Mouse (Mus musculus) spleen, postnatal 4 days (tissue): Measurements from ENCODE around the gene Naa20.

Source experiments
- DNase-seq, 2 experiments: peaks; one replicate each; pipeline ENCODE4 v3.0.0; 2022; ENCODE audit warnings: low spot score in 2 of 2

Gene Naa20

DNA sequence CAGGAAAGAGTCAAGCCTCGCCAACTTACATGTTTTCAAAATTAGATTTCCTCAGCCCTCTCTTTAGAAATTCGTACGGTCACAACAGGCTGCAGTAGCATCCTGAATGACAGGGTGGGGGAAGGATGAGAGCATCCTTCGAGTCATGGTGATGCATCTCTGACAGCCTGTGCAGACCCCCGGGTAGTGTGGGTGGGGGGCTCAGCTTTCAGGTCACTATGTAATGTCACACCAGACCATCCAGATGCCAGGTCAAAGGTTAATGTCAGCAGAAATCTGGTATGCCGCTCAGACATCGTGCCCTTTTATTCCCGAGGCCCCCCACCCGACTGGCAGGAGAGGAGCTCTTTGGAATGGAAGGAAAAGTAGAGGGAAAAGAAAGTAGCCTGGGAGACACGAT is 48.3 kb downstream of the Naa20 start:
- DNase-seq: no peak

DNA sequence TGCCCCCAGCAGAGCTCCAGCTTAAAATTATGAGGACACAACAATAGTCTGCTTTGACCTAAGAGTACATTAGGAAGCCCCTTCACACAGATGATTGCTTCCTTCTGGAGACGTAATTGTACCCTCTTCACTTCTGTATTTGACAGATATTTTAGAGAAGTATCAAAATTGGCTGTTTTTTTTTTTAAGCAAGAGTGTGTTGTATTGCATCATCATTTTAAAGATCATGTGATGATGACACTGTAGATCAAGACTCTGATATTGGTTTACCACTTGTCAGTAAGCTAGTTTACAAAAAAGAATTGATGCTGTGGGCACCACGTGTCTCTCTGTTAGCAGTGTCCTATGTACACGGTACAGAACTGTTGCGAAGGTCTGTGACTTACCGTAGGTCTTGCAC is 50.8 kb downstream of the Naa20 start:
- no peak for DNase-seq

DNA sequence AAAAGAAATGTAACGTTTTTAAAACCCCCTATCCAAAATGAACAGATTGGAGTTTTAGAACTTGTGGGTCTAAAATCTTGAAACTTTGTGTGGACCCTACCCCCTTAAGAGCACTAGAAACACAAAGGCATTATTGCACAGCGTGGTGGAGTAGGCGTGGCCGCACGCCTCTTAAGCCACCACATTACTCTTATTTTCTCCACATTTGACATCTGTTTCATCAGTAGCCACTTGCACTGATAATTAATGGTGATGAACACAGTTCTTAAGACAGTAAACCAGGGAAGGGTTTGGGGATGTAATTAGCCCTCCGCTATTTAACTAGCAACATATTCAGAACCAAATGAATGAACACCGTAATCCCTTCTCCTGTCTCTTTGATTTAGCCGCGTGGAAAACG is 53.9 kb downstream of the Naa20 start:
- DNase-seq: no peak

DNA sequence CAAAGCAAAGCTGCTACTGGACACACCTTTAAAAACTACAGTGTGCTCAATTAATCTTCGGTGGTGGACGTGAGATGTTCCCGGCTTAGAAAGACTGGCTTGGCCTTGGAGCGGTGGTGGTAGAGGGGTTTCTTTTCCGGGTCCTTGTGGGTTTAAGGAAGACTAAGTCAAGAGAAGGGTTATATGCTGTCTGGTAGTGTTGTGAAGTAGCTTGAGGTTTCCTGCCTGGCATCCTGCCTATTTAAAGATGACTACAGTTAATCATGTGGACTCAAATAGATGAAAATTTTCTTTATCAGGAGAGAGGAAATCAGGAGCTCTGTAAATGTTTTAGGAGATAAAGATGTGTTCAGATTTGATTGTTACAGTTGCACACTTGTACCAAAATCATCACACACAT is 54.4 kb downstream of the Naa20 start:
- DNase-seq: no peak

DNA sequence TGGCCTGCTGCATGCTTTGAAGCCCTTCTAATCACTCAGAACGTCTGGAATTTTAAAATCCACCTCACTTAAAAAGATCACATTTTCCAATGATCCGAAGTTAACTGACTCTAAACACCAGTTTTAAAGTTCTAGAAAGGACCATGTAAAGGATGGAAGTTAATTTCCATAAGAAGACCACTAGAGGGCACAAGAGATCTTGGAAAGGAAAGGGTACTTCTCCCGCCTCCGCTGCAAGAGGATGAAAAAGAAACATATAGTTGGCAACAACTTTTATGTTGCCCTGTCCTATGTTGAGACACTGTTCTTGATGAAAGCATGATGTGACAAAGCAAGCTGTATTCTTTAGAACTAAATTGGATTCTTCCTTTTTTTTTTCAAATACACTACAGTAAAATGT is 55.6 kb downstream of the Naa20 start:
- no peak for DNase-seq

DNA sequence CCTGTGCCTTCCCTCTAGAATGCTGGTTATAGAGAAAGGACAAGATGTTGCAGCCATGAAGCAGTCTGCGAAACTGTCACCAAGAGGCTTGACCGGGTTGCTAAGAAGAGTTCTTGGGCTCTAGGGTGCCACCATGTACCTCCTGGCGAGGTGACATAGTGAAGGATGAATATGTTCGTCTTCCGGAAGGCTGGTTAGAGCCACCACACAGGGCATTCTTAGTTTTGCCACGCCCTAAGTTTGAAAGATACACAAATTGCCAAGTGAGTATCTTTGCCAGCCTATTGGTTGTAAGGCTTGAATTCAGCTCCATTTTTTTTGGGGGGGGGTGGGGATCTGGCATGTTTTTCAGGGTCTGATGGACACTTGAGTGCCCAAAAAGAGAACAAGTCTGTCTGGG is 56.2 kb downstream of the Naa20 start:
- DNase-seq: no peak

DNA sequence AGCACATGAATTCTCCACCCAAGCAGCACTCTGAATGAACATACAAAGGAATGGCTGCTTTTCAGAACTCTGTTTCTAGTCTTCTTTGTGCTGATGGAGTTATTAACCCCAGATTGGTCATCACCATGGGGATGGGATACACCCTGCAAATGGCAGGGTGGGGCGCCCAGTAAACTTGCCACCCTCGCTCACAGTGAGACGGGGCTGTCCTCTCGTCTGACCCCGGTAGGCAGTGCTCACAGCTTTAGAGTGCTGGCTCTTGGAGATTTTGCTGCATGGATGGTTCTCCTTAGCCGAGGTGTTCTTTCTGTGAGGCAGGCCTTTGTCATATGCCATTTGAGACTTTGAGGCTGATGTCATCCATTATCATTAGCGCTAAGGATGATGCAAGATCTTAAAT is 56.7 kb downstream of the Naa20 start:
- no peak for DNase-seq

DNA sequence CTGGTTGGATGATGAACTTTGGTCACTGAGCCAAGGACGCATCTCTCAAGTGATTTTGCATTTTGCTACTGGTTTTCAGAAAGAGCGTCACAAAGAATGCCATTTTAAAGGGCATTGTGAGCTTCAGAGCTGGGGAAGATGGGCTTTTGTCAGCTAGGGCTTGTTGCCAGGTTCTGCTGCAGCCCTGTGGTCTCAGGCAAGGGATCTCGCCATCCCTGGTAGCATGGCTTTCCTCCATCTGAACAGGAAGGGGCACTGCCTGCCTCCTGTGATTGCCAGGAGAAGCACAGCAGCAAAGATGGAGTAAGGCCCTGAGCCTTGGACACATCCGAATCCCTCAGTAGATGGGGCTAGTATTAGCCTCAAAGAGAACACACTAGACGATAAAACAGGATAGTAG is 60.0 kb downstream of the Naa20 start:
- no peak for DNase-seq
